Mouse (Mus musculus) heart, adult 18-20 months (tissue): ENCODE data around the gene Slc1a4. TPM values are rescaled to one million over a fixed set of nuclear protein-coding genes. Genes with fewer than 3 reads are reported as not detected.

ENCODE experiments used
- total RNA-seq, 2 experiments: library from RNA; stranded (reverse); gene quantifications; 2 replicates each; pipeline ENCODE4 v1.2.3; 2021

The Slc1a4 gene
- total RNA-seq, 2 experiments from 2014 or later: 1.4 TPM

Other genes starting within 250 kb of the Slc1a4 start
- 10 to 100 TPM; 78.4 to 79.7 TPM for gene Actr2, start 219.8 kb downstream of the Slc1a4 start, total RNA-seq
- 100 to 1,000 TPM; 125 to 136 TPM for gene Rab1a, start 131.3 kb downstream of the Slc1a4 start, total RNA-seq
- 10 to 100 TPM; 38.5 to 43.5 TPM for gene Cep68, start 83.3 kb downstream of the Slc1a4 start, total RNA-seq
- gene Sertad2, start 210.5 kb upstream of the Slc1a4 start, total RNA-seq: 10 to 100 TPM; 16.2 to 17.7 TPM